Mouse (Mus musculus) retina, postnatal 1 day (tissue): Measurements from ENCODE around the gene Fbxl17.
A peak's percentile ranks its signal among the peaks of the same experiment; 100 is the strongest.

Source experiments
- DNase-seq: peaks from one replicate; pipeline ENCODE4 v3.0.0-alpha.2; 2012

Gene Fbxl17

GRCm38 (mm10) chr17:63159196-63159595 lies 340.6 kb downstream of the Fbxl17 start:
- DNase-seq, result peak; percentile 43

- DNase-seq, result no peak
Observed at GRCm38 (mm10) chr17:63158436-63158835, 341.4 kb downstream of the Fbxl17 start.

GRCm38 (mm10) chr17:63157906-63158305 lies 341.9 kb downstream of the Fbxl17 start:
- peak; percentile 61 for DNase-seq

GRCm38 (mm10) chr17:63157019-63157418 lies 342.8 kb downstream of the Fbxl17 start:
- no peak for DNase-seq

GRCm38 (mm10) chr17:63146514-63146913 lies 353.3 kb downstream of the Fbxl17 start:
- DNase-seq, result no peak

GRCm38 (mm10) chr17:63145751-63146491 lies 353.9 kb downstream of the Fbxl17 start:
- peak; percentile 84 for DNase-seq

GRCm38 (mm10) chr17:63145311-63145741 lies 354.5 kb downstream of the Fbxl17 start:
- no peak for DNase-seq

- no peak for DNase-seq
Observed at GRCm38 (mm10) chr17:63143825-63144224, 356.0 kb downstream of the Fbxl17 start.

- DNase-seq, result no peak
Observed at GRCm38 (mm10) chr17:63134805-63135204, 365.0 kb downstream of the Fbxl17 start.

GRCm38 (mm10) chr17:63122427-63122826 lies 377.4 kb downstream of the Fbxl17 start:
- DNase-seq, result no peak

GRCm38 (mm10) chr17:63119701-63120100 lies 380.1 kb downstream of the Fbxl17 start:
- DNase-seq, result no peak

GRCm38 (mm10) chr17:63119077-63119476 lies 380.7 kb downstream of the Fbxl17 start:
- no peak for DNase-seq

- DNase-seq, result no peak
Observed at GRCm38 (mm10) chr17:63117130-63117529, 382.7 kb downstream of the Fbxl17 start.

- no peak for DNase-seq
Observed at GRCm38 (mm10) chr17:63114399-63115085, 385.3 kb downstream of the Fbxl17 start.

- no peak for DNase-seq
Observed at GRCm38 (mm10) chr17:63112826-63113225, 387.0 kb downstream of the Fbxl17 start.

- no peak for DNase-seq
Observed at GRCm38 (mm10) chr17:63110994-63111393, 388.8 kb downstream of the Fbxl17 start.

GRCm38 (mm10) chr17:63110211-63110755 lies 389.5 kb downstream of the Fbxl17 start:
- DNase-seq, result no peak

- DNase-seq, result peak; percentile 42
Observed at GRCm38 (mm10) chr17:63108035-63108434, 391.8 kb downstream of the Fbxl17 start.

GRCm38 (mm10) chr17:63107515-63107914 lies 392.3 kb downstream of the Fbxl17 start:
- no peak for DNase-seq

GRCm38 (mm10) chr17:63095553-63095952 lies 404.3 kb downstream of the Fbxl17 start:
- no peak for DNase-seq

GRCm38 (mm10) chr17:63095017-63095416 lies 404.8 kb downstream of the Fbxl17 start:
- no peak for DNase-seq

GRCm38 (mm10) chr17:63093184-63093583 lies 406.6 kb downstream of the Fbxl17 start:
- DNase-seq, result no peak

- DNase-seq, result no peak
Observed at GRCm38 (mm10) chr17:63092774-63093173, 407.0 kb downstream of the Fbxl17 start.

GRCm38 (mm10) chr17:63090112-63090511 lies 409.7 kb downstream of the Fbxl17 start:
- DNase-seq, result no peak
